Mouse (Mus musculus) hematopoietic multipotent progenitor cell, adult 10-12 weeks (in vitro differentiated cells): ENCODE results near the gene Usp47. TPM values are rescaled to one million over a fixed set of nuclear protein-coding genes. Genes with fewer than 3 reads are reported as not detected.

Experiments
- polyA plus RNA-seq: library from polyadenylated mRNA; stranded (reverse); fragments of >175 nt; gene quantifications from 2 replicates; pipeline ENCODE4 v1.2.3, GENCODE M21; 2012; ENCODE audit warnings: low replicate concordance

Gene Usp47
- 4.3 and 4.5 TPM in 2 replicates for polyA plus RNA-seq

GRCm38 (mm10) chr7:112023150-112023600, at the start of gene Usp47:
Usp47 (plus strand) TSS chr7:112023504.

GRCm38 (mm10) chr7:112158942-112159341, 135.6 kb downstream of the Usp47 start, which contains the start of gene Dkk3:
Dkk3 (minus strand) TSS chr7:112159057.

Other genes with a start within 250 kb of the Usp47 start
- gene Galnt18, start 243.5 kb upstream of the Usp47 start, polyA plus RNA-seq = 0.37 TPM in 1 of 2 replicates, not detected in the other
- 0.07 and 0.25 TPM in 2 replicates for gene Dkk3, start 135.6 kb downstream of the Usp47 start, polyA plus RNA-seq
- gene Mical2, start 202.4 kb downstream of the Usp47 start, polyA plus RNA-seq = 1.0 and 1.7 TPM in 2 replicates